Mouse (Mus musculus): ENCODE measurements at regions not wholly inside any gene's neighbourhood (a gene's known extent, or its start where the extent isn't known, plus 50 kb on each side); places are given as distances from the start of the nearest gene placed in this dataset.

DNA sequence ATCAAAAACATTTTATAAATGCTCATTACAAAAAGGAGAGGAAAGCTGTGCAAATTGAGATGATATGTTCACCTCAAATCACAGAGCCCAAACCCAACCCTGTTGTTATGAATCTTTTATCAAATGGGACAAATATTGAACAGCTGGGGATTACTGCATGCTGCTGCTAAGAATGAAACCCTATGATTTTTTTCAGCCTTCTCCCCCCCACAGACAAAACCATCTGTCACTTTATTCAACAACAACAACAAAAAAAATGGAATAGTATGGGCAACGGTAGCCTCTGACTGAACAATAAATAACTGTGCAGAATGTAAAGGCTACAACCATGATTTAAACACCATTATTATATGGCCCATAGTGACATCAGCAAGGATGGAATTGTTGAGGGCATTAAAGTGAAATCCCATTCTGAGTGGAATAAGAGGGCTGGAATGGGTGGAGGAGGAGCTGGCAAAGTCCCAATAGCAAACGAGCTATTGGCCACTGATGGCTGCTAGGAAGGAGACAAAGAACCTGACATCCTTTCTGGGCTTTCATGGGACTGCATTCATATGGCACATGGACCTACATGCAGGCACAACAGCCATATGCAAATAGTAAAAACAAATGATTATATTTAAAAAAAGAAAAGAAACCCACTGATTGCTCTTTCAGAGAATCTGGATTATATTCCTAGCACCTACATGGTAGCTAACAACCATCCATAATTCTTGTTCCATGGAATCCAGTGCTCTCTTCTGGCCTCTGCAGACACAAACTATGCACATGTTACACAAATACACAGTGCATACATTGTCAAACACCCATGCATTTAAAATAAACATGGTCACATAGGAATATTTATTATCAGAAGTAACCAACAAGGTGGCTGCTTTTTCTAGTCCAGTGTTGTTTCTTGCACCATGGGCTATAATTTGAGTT, 495.7 kb downstream of the Cntnap4 start:
- TF ChIP-seq POLR2A (IDR thresholded peaks at IDR 0.05; ENCODE audit: insufficient read depth, low read length) (no peak), CTCF (IDR thresholded peaks at IDR 0.05; ENCODE audit: low read depth, low read length) (no peak)
